Mouse (Mus musculus) brain, embryonic 14.5 days (tissue): Measurements from ENCODE around the gene Stag1. TPM values are rescaled to one million over a fixed set of nuclear protein-coding genes. Genes with fewer than 3 reads are reported as not detected.

Experiments
- DNase-seq: peaks from one replicate; pipeline ENCODE4 v3.0.0-alpha.2; 2011; ENCODE audit warnings: low read depth
- CTCF ChIP-seq: fragments of 200-500 bp; IDR thresholded peaks from 2 replicates; pipeline ENCODE4 v1.5.1; 2012; ENCODE audit warnings: inconsistent platforms, mild to moderate bottlenecking, moderate library complexity, borderline replicate concordance; ENCODE audit not compliant: insufficient read depth, insufficient read length; ENCODE audit errors: extremely low read depth
- POLR2A ChIP-seq: fragments of 200-500 bp; IDR thresholded peaks from 2 replicates; pipeline ENCODE4 v1.6.1; 2012; ENCODE audit warnings: mild to moderate bottlenecking, inconsistent platforms, borderline replicate concordance; ENCODE audit not compliant: poor library complexity, insufficient read depth, insufficient read length, severe bottlenecking; ENCODE audit errors: extremely low read depth
- polyA plus RNA-seq: library from polyadenylated mRNA; depleted of rRNA; stranded (reverse); fragments of >200 nt; gene quantifications from 2 replicates; pipeline ENCODE4 v1.2.3, GENCODE M21; 2012; rRNA removed

Gene Stag1
- 24.1 and 31.6 TPM in 2 replicates for polyA plus RNA-seq

DNA sequence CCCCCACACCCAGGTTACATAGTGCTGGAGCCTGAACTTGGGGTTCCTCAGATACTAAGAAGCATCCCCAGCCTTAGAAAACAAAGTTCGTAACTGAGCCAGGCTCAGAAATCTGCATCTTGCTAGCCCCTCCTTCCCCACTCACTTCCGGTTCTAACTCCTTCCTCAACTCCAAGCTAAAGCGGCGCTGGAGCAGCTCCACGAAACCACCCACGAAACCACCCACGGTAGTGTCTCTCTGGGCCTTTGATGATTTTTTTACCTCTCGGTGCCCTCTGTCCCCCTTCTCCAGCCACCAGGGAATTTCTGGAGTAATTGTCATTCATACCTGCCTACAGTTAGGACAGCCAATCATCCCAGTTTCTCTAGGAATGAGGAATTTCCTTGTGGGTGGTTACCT lies at the start of gene Stag1:
TSS of gene Stag1 (plus strand) at position 253 of the 400 bp plus-strand sequence.
- TF ChIP-seq CTCF, result no peak
- TF ChIP-seq POLR2A, result no peak
- no peak for DNase-seq

- DNase-seq, result no peak
- TF ChIP-seq POLR2A (no peak), CTCF (peak; percentile 43; the same call in 1 of the 2 replicates)
These were observed 49.3 kb upstream of the Stag1 start for GRCm38 (mm10) chr9:100548313-100548712.

- DNase-seq, result no peak
- no peak for TF ChIP-seq CTCF
- no peak for TF ChIP-seq POLR2A
These were observed 41.9 kb upstream of the Stag1 start for GRCm38 (mm10) chr9:100555686-100556085.

- TF ChIP-seq CTCF (no peak), POLR2A (no peak)
- DNase-seq, result peak; percentile 91
These were observed 39.5 kb upstream of the Stag1 start for GRCm38 (mm10) chr9:100558023-100558573.

GRCm38 (mm10) chr9:100558991-100559390 lies 38.6 kb upstream of the Stag1 start:
- no peak for DNase-seq
- TF ChIP-seq POLR2A, result no peak
- no peak for TF ChIP-seq CTCF

- peak; percentile 91 for DNase-seq
- TF ChIP-seq POLR2A, result no peak
- TF ChIP-seq CTCF, result no peak
These were observed 37.2 kb upstream of the Stag1 start for GRCm38 (mm10) chr9:100560251-100560890.

GRCm38 (mm10) chr9:100569798-100570625 lies 27.6 kb upstream of the Stag1 start:
- TF ChIP-seq POLR2A (no peak), CTCF (no peak)
- DNase-seq, result peak; percentile 67

GRCm38 (mm10) chr9:100570626-100571233 lies 26.9 kb upstream of the Stag1 start, which contains the start of gene Slc35g2:
TSS of gene Slc35g2 (minus strand) at chr9:100571090.
- peak; percentile 89 for DNase-seq
- peak; percentile 48 for TF ChIP-seq POLR2A
- peak; percentile 36; the same call in 1 of the 2 replicates for TF ChIP-seq CTCF

GRCm38 (mm10) chr9:100571511-100571910 lies 26.1 kb upstream of the Stag1 start:
- TF ChIP-seq POLR2A, result no peak
- no peak for TF ChIP-seq CTCF
- no peak for DNase-seq

- TF ChIP-seq CTCF (no peak), POLR2A (no peak)
These were observed 24.3 kb upstream of the Stag1 start for GRCm38 (mm10) chr9:100573300-100573699.

GRCm38 (mm10) chr9:100573942-100574341 lies 23.7 kb upstream of the Stag1 start:
- DNase-seq, result no peak
- TF ChIP-seq CTCF (no peak), POLR2A (no peak)

More at GRCm38 (mm10) chr9:100573300-100573699, 24.3 kb upstream of the Stag1 start:
- DNase-seq, result no peak

DNA sequence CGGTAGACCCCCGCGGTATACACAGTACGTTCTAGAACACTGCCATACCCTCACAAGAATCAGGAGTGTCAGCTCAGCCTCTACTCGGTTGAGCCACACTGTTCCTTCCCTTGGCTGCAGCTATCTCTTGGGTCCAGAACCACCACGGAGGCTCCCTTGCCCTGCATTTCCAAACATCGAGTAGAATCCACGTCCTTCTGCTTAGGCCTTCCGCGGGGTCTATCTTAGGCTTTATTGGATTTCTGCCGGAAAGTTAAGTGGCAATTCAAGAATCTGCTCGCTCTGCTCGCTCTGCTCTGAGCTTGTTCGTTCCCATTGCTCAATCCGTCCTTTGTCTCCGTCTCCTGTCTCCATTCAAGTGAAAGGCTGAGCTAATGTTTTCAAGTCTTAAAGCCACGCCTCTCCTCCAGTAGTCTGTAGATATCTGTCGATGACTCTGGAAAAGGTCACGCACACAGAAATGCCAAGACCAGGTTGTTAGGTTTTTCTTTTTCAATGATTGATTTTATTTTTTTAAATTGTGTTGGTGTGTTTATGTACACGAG lies 17.3 kb upstream of the Stag1 start:
- TF ChIP-seq CTCF, result no peak
- TF ChIP-seq POLR2A, result no peak
- DNase-seq, result peak; percentile 72
